Mouse (Mus musculus) heart, embryonic 13.5 days (tissue): ENCODE measurements around the gene 3110018I06Rik. TPM values are rescaled to one million over a fixed set of nuclear protein-coding genes. Genes with fewer than 3 reads are reported as not detected.

Experiments
- ATAC-seq: fragments of 200-750 bp; cut with Nextera tagmentation; 2 replicates; pipeline ENCODE4 v1.8.0; 2017; ENCODE audit warnings: moderate TSS enrichment; ENCODE audit not compliant: insufficient number of reproducible peaks, low FRiP score, low TSS enrichment; ENCODE audit errors: extremely low read depth
- H3K27ac ChIP-seq: fragments of 300-500 bp; sonication (generic); replicated peaks from 2 replicates; pipeline ENCODE4 v1.5.1; 2015; ENCODE audit warnings: moderate library complexity, mild to moderate bottlenecking, inconsistent platforms
- H3K27me3 ChIP-seq: fragments of 300-500 bp; sonication (generic); replicated peaks from 2 replicates; pipeline ENCODE4 v1.6.1; 2015; ENCODE audit warnings: mild to moderate bottlenecking, inconsistent platforms
- H3K36me3 ChIP-seq: fragments of 300-500 bp; sonication (generic); 2 replicates; pipeline ENCODE4 v1.6.1; 2015; ENCODE audit warnings: mild to moderate bottlenecking, inconsistent platforms
- H3K4me1 ChIP-seq: fragments of 300-500 bp; sonication (generic); 2 replicates; pipeline ENCODE4 v1.6.1; 2015; ENCODE audit warnings: inconsistent platforms
- H3K4me2 ChIP-seq: fragments of 300-500 bp; sonication (generic); 2 replicates; pipeline ENCODE4 v1.6.1; 2015; ENCODE audit warnings: inconsistent platforms, mild to moderate bottlenecking, moderate library complexity
- H3K4me3 ChIP-seq: fragments of 300-500 bp; sonication (generic); 2 replicates; pipeline ENCODE4 v1.5.1; 2015; ENCODE audit warnings: moderate library complexity, mild to moderate bottlenecking, inconsistent platforms
- H3K9ac ChIP-seq: fragments of 300-500 bp; sonication (generic); 2 replicates; pipeline ENCODE4 v1.6.1; 2015; ENCODE audit warnings: inconsistent platforms, mild to moderate bottlenecking, moderate library complexity
- H3K9me3 ChIP-seq: fragments of 300-500 bp; sonication (generic); 2 replicates; pipeline ENCODE4 v1.6.1; 2016; ENCODE audit warnings: inconsistent platforms
- WGBS: fragments of 180-500 bp; shearing (Covaris S2); methylation state at CpG from one replicate; pipeline ENCODE4 v1.1.7; 2015; ENCODE audit warnings: mixed read lengths; 5-methylcytosine and 5-hydroxymethylcytosine counted together
- polyA plus RNA-seq: library from polyadenylated mRNA; unstranded; fragments of >200 nt; fragmentation: Nextera tagmentation; extraction: Ambion mirVana; gene quantifications from 2 replicates; pipeline ENCODE4 v1.2.1, GENCODE M21; 2015

3110018I06Rik gene
- polyA plus RNA-seq: not detected in 2 replicates

DNA sequence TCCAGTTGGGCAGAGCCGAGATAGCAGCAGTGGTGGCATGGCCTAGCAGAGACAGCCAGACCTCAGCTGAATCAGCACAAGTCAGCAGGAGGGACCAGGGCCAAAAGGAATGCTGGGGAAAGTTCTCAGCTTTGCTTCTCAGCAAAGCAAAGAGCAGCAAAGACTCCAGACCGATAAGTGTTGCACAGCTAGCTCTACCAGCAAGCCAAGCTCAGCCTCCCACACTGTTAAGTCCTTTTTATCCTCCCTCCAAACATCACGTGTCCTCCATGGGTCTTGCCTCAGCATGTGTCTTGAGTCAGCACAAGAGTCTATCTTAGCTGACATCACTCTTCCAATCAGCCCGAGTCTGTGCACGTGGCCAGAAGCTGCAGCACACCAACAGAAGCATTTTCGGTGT lies at the start of gene 3110018I06Rik:
Gene 3110018I06Rik (plus strand): TSS at position 262 of the 400 bp plus-strand sequence.
- no peak within 1 kb of the TSS for H3K27ac ChIP-seq
- H3K27me3 ChIP-seq: 0 out of 2 replicates have a peak, but pooled peaks cover 6% of the 10 kb centered on the region
- peaks cover 6% of the 10 kb centered on the region for H3K9me3 ChIP-seq
- H3K36me3 ChIP-seq: no peaks in the 10 kb centered on the region
- no peaks in the 10 kb centered on the region for H3K4me1 ChIP-seq
- H3K4me3 ChIP-seq: no peak within 1 kb of the TSS
- H3K4me2 ChIP-seq: no peak within 1 kb of the TSS
- ATAC-seq: no peak
- WGBS: 73% methylated on average over 6 of the region's 6 CpGs
- H3K9ac ChIP-seq: no peak within 1 kb of the TSS

DNA sequence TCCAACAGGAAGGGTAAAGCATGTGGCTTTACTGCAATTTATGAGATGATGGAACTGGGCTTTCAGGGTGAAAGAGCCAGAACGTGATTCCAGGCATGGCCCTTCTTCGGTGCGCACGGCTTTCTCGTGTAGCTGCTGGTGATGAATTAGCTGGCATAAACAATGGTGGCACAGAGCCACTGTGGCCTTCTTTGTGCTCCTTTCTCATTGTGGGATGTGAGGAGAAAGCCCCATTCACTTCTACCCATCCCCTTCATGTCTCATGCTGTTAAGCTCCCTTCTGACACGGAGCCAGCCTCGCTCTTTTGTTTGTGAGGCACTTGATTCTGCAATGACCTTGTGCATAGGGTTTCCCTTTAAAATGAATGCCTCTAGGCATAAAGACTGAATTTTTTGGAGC lies 43.8 kb upstream of the 3110018I06Rik start:
- 85% methylated on average over 7 of the region's 7 CpGs for WGBS

DNA sequence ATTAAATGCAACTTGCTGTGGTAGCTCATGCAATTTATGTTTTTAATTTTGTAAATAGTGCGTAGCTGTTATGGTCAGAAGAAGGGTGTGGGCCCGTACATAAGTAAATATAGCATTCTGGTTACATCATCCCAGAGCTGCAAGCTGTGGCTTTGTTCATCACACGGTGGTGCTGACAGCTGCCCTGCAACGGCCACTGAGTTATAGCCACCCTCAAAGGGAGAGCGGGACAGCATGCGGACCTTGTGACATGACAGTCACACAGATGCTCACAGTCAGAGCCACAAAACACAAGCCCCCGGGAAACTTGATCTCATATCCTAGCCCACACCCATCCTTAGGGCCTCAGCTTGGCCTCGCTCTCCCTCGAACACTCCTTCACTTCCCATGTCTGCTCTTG lies 30.6 kb upstream of the 3110018I06Rik start:
- H3K4me1 ChIP-seq: peaks cover 9% of the 10 kb centered on the region
- H3K4me3 ChIP-seq: no peak overlapping the region
- H3K36me3 ChIP-seq: no peaks in the 10 kb centered on the region
- no peaks in the 10 kb centered on the region for H3K9me3 ChIP-seq
- no peaks in the 10 kb centered on the region for H3K27me3 ChIP-seq
- 36% methylated on average over 9 of the region's 9 CpGs for WGBS
- H3K4me2 ChIP-seq: no peak overlapping the region; the same call in 1 of the 2 replicates
- ATAC-seq: no peak
- H3K9ac ChIP-seq: no peak overlapping the region
- no peak overlapping the region for H3K27ac ChIP-seq

More for the DNA sequence above, 43.8 kb upstream of the 3110018I06Rik start:
- Histone ChIP-seq H3K4me1 (no peaks in the 10 kb centered on the region), H3K9ac (no peak overlapping the region), H3K36me3 (no peaks in the 10 kb centered on the region), H3K4me2 (no peak overlapping the region), H3K4me3 (no peak overlapping the region), H3K27me3 (no peaks in the 10 kb centered on the region), H3K9me3 (no peaks in the 10 kb centered on the region), H3K27ac (no peak overlapping the region)
- no peak for ATAC-seq

DNA sequence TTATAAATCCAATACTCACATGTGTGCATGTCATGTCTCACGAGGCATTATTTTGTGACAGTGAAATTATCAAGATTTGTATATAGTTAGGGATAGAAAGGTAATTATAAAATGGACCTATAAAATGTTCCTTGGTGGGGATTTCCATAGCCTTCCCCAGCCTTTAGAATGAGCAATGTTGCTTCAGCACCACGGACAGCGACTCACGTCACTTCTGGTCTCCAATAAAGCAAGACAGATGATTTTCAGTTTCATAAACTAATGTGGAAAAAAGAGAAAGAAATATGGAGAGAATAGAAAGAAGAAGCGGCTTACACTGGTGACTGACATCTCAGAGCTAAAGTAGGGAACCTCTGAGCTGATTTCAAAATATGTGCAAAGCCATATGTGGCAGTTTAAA lies 23.7 kb upstream of the 3110018I06Rik start:
- Histone ChIP-seq H3K4me1 (no peaks in the 10 kb centered on the region), H3K4me3 (no peak overlapping the region), H3K9ac (no peak overlapping the region), H3K27me3 (peaks cover 6% of the 10 kb centered on the region; the same call in 1 of the 2 replicates), H3K4me2 (no peak overlapping the region), H3K27ac (no peak overlapping the region), H3K9me3 (no peaks in the 10 kb centered on the region), H3K36me3 (no peaks in the 10 kb centered on the region)
- 12% methylated on average over 5 of the region's 5 CpGs for WGBS
- ATAC-seq: no peak

DNA sequence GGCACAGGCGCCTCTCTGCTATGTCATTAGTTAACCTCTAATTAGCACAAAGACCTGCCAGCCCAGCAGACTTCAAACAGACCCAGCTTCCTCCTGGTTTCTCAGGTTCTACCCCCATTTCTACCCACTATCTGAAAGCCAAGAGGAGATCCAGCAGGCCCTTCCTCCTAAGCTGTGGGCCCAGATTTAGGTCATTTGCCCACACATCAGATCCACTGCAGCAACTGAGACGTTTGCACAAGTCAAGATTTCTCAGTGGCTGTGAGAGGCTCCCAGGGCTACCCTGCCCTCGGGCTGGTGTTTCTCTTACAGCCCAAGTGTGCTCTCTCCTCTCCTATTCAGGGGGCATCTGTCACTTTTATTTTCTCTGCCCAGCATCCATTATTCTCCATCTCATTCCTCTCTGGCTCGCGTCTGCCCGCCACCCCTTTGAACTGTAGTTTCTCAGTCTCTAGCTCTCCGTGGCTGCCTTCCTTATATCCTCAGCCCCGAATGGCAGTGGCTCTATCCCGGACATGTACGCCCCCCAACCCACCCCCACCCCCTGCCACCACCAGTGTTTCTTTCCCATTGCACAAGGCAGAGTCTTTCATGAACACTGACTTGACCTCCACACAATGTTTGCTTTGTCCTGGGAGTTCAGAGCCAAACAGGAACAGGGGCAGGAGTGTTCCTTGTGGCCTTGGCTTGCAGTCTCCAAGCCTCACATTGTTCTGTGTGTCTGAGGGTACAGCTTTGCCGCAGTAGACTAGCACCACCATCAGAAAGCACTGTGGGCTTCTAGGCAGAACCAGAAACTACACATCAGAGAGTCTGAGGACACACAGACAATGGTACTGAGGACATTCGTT lies 11.8 kb upstream of the 3110018I06Rik start:
- H3K27me3 ChIP-seq: peaks cover 7% of the 10 kb centered on the region; the same call in 1 of the 2 replicates
- H3K36me3 ChIP-seq: no peaks in the 10 kb centered on the region
- no peak for ATAC-seq
- H3K4me1 ChIP-seq: no peaks in the 10 kb centered on the region
- H3K9ac ChIP-seq: no peak overlapping the region
- no peak overlapping the region for H3K4me2 ChIP-seq
- no peak overlapping the region for H3K4me3 ChIP-seq
- no peaks in the 10 kb centered on the region for H3K9me3 ChIP-seq
- no peak overlapping the region for H3K27ac ChIP-seq
- WGBS: 63% methylated on average over 12 of the region's 12 CpGs

DNA sequence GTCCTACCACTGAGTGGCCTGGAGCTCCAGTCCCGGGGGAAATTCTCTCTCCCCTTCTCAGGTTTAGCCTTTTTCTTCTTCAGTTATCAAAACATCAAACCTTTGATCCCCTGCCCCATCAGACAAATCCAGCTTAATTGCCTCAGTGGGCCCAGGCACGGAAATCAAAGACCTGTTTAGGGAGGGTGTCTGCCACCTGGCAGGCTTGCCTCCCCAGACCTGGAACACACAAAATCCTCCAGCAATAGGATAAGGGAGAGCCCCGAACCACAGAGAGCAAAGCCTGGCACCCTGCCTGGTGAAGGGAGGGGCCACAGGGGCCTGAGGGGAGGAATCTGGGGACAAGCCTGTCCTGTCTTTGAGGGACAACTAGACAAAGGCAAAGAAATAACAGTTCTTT lies 9.1 kb upstream of the 3110018I06Rik start:
- H3K4me1 ChIP-seq: no peaks in the 10 kb centered on the region

DNA sequence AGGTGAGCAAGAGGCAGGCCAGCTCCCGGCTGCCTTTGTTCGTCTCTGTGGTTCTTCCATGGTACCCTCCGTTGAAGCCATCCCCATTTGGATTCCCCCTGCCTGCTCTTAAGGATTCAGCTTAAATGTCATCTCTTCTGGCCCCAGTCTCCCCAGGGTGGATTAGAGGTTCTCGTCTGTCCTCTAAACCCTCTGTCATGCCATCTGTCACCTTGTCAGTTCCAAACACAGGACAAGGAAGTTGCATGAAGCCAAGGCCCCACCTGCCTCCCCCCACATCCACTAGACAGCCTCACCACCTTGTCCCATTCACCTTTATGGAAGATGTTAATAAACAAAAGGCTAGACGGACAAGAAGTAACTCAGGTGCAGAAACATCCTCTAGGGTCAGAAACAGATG lies 5.4 kb upstream of the 3110018I06Rik start:
- H3K27me3 ChIP-seq: peaks cover 7% of the 10 kb centered on the region; the same call in 1 of the 2 replicates
- H3K36me3 ChIP-seq: no peaks in the 10 kb centered on the region
- H3K27ac ChIP-seq: no peak overlapping the region
- H3K4me2 ChIP-seq: no peak overlapping the region
- WGBS: 70% methylated on average over 5 of the region's 5 CpGs
- no peaks in the 10 kb centered on the region for H3K4me1 ChIP-seq
- peaks cover 6% of the 10 kb centered on the region for H3K9me3 ChIP-seq
- no peak overlapping the region for H3K4me3 ChIP-seq
- no peak overlapping the region for H3K9ac ChIP-seq
- ATAC-seq: no peak

More for the DNA sequence above, 9.1 kb upstream of the 3110018I06Rik start:
- Histone ChIP-seq H3K27ac (no peak overlapping the region), H3K4me3 (no peak overlapping the region), H3K4me2 (no peak overlapping the region), H3K36me3 (no peaks in the 10 kb centered on the region), H3K9me3 (no peaks in the 10 kb centered on the region), H3K9ac (no peak overlapping the region), H3K27me3 (peaks cover 7% of the 10 kb centered on the region; the same call in 1 of the 2 replicates)
- WGBS: 10% methylated on average over 3 of the region's 3 CpGs
- ATAC-seq: no peak

DNA sequence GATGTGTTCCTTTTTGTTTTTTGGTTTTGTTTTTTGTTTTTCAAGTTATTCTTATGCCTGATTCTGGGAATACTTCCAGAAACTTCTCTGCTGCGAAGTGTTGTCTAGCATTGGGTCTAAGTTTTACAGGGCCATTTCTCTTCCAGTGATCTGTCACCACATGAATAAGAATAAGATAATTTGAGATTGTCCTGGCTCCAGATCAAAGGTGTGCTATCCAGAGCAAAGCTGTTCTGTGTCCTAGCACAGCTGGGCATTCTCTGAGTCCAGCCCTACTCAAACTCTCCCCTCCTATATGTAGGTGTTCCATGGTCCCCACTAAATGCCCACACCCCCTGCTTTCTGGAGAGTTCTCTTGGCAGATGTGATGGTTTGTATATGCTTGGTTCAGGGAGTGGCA lies 2.9 kb downstream of the 3110018I06Rik start:
- no peak overlapping the region for H3K4me3 ChIP-seq
- H3K36me3 ChIP-seq: no peaks in the 10 kb centered on the region
- H3K9me3 ChIP-seq: peaks cover 6% of the 10 kb centered on the region
- no peak overlapping the region for H3K27ac ChIP-seq
- WGBS: 47% methylated on average over 1 of the region's 1 CpGs
- no peak overlapping the region for H3K4me2 ChIP-seq
- H3K9ac ChIP-seq: no peak overlapping the region
- H3K27me3 ChIP-seq: 0 out of 2 replicates have a peak, but pooled peaks cover 8% of the 10 kb centered on the region
- H3K4me1 ChIP-seq: no peaks in the 10 kb centered on the region
- no peak for ATAC-seq

DNA sequence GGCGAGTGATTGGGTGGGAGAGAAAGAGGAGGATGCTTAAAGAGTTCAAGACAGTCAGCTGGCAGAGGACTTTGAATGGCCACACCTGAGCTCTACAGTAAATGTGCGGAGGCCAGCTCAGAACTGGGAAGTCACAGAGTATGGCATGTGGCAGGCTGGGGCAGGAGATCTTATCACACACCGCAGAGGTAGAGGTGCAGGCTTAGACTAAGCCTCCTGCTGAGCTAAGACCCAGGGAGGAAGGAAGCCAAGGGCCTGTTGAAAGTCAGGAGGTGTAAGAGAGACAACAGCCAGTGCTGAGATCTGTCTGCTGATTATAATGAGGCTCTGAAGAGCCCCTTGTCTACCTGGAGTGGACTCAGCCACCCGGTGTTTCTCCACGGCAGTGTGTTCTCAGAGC lies 8.5 kb downstream of the 3110018I06Rik start:
- ATAC-seq: no peak
- 49% methylated on average over 5 of the region's 5 CpGs for WGBS
- Histone ChIP-seq H3K27me3 (0 out of 2 replicates have a peak, but pooled peaks cover 9% of the 10 kb centered on the region), H3K4me1 (no peaks in the 10 kb centered on the region), H3K27ac (no peak overlapping the region), H3K36me3 (no peaks in the 10 kb centered on the region), H3K4me2 (no peak overlapping the region), H3K9me3 (no peaks in the 10 kb centered on the region), H3K9ac (no peak overlapping the region), H3K4me3 (no peak overlapping the region)

DNA sequence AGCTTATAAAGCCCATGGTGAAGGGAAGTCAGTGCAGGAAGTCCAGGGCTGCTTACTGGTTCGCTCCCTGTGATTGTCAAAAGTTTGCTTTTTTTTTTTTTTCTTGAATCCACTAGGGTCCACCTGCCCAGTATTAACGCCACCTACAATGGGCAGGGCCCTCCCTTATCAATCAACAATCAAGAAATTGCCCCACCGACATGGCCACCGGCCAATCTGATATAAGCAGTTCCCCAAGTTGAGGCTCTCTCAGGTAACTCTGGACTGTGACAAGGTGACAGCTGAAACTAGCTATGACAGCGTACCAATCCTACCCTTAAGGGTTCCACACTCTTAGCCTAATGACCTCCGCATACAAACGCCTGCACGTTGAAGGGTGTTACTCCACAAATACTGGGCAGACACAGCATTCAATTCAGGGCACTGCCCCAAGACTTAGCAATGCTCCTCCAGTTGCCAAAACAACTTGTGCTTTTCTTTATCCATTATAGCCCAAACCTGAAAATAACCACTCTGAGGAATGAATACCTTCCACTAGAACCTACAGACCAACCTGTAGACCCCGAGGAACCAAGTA lies 21.3 kb downstream of the 3110018I06Rik start:
- Histone ChIP-seq H3K9me3 (no peaks in the 10 kb centered on the region), H3K27ac (no peak overlapping the region), H3K27me3 (no peaks in the 10 kb centered on the region), H3K36me3 (no peaks in the 10 kb centered on the region), H3K9ac (no peak overlapping the region), H3K4me2 (no peak overlapping the region), H3K4me3 (no peak overlapping the region), H3K4me1 (no peaks in the 10 kb centered on the region)
- ATAC-seq: no peak
- 73% methylated on average over 9 of the region's 9 CpGs for WGBS

DNA sequence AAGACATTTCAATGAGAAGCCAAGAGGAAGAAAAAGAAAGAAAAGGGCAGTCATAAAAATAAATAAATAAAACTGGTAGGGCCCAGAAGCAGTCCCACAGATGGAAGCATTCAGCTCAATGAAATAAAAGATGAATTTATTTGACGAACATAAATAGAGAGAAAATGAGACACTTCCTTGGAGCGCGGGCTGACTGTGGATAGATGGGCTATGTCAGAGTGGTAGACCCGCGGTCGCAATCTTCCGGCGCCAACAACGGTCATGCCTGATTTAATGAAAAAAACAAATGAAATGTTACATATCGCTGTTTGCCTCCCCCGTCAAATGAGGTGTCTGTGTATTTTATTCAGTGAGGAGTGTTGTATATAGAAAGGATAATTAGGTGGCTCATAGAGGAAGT lies 22.7 kb downstream of the 3110018I06Rik start:
- H3K4me3 ChIP-seq: no peak overlapping the region
- no peaks in the 10 kb centered on the region for H3K27me3 ChIP-seq
- no peaks in the 10 kb centered on the region for H3K9me3 ChIP-seq
- ATAC-seq: no peak
- no peak overlapping the region for H3K27ac ChIP-seq
- 83% methylated on average over 11 of the region's 11 CpGs for whole genome bisulfite sequencing
- H3K4me2 ChIP-seq: no peak overlapping the region
- H3K9ac ChIP-seq: no peak overlapping the region
- no peaks in the 10 kb centered on the region for H3K36me3 ChIP-seq
- no peaks in the 10 kb centered on the region for H3K4me1 ChIP-seq
